Mouse (Mus musculus): ENCODE measurements around the gene Gm17190. TPM values are rescaled to one million over a fixed set of nuclear protein-coding genes. Genes with fewer than 3 reads are reported as not detected.

The Gm17190 gene
- polyA plus RNA-seq, 1 experiment from 2014 or later = not detected

DNA sequence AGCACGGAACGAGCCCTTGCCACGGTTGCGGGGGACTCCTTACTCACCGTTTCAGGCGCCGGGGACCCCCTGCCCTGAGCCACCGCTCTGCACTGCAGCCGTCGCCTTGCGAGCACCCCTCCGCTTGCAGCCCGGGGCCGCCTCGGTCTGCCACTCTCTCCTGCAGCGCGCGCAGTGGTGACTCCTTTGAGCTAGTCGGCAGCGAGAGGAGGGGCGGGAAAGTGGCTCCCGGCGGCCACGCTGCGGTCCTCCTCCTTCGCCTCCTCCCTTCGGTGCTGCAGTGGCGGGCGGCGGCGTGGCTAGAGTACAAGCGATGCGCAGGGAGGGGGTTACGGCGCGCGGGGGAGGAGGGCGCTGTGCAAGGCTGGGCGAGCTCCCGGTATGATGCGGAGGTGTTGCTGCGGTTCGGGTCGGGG lies 50.6 kb downstream of the Gm17190 start, which contains the start of gene Sv2c:
Gene Sv2c (minus strand): TSS at position 177 of the 416 bp plus-strand sequence.
- no peaks in the 10 kb centered on the region for H3K9me3 ChIP-seq (ENCODE audit: control insufficient read depth, low read length)
- ATAC-seq (ENCODE audit: low read depth) (peak; percentile 80), DNase-seq (ENCODE audit: low spot score) (peak; percentile 88)
- H3K4me1 ChIP-seq (ENCODE audit: control insufficient read depth, insufficient read depth, low read length) = peaks cover 6% of the 10 kb centered on the region
- peaks cover 72% of the 10 kb centered on the region for H3K27me3 ChIP-seq (replicated peaks; ENCODE audit: control insufficient read depth, insufficient read depth, low read length)
- peak within 1 kb of the TSS; percentile 51 for H3K4me3 ChIP-seq (ENCODE audit: low read depth, low read length)
- H3K4me2 ChIP-seq (ENCODE audit: low read depth, low read length) = peak within 1 kb of the TSS; percentile 93
- H3K36me3 ChIP-seq (ENCODE audit: control insufficient read depth, insufficient read depth, low read length) = no peaks in the 10 kb centered on the region
- no peak within 1 kb of the TSS for H3K27ac ChIP-seq (replicated peaks; ENCODE audit: low read depth, low read length)
- H3K9ac ChIP-seq (ENCODE audit: low read depth, low read length) = peak within 1 kb of the TSS; percentile 59
- WGBS = under 1% methylated on average over 29 of the region's 44 CpGs

Other genes with a start within 250 kb of the Gm17190 start
- 13.7 and 14.9 TPM in 2 replicates for gene Iqgap2, start 190.1 kb upstream of the Gm17190 start, polyA plus RNA-seq (2014; fragmentation: Nextera tagmentation; extraction: Ambion mirVana)
- gene Gm20075, start 678 bp upstream of the Gm17190 start, polyA plus RNA-seq (2014; fragmentation: Nextera tagmentation; extraction: Ambion mirVana) = 17.9 and 26.0 TPM in 2 replicates
- 3.6 and 5.6 TPM in 2 replicates for gene Sv2c, start 50.5 kb downstream of the Gm17190 start, polyA plus RNA-seq (2014; fragmentation: Nextera tagmentation; extraction: Ambion mirVana)

Data from embryonic facial prominence, embryonic 14.5 days (tissue).